Mouse (Mus musculus) kidney, adult 11 months (tissue): ENCODE measurements around the gene Myo18b.

Experiments
- DNase-seq: peaks from one replicate; pipeline ENCODE4 v3.0.0; 2022

The Myo18b gene

DNA sequence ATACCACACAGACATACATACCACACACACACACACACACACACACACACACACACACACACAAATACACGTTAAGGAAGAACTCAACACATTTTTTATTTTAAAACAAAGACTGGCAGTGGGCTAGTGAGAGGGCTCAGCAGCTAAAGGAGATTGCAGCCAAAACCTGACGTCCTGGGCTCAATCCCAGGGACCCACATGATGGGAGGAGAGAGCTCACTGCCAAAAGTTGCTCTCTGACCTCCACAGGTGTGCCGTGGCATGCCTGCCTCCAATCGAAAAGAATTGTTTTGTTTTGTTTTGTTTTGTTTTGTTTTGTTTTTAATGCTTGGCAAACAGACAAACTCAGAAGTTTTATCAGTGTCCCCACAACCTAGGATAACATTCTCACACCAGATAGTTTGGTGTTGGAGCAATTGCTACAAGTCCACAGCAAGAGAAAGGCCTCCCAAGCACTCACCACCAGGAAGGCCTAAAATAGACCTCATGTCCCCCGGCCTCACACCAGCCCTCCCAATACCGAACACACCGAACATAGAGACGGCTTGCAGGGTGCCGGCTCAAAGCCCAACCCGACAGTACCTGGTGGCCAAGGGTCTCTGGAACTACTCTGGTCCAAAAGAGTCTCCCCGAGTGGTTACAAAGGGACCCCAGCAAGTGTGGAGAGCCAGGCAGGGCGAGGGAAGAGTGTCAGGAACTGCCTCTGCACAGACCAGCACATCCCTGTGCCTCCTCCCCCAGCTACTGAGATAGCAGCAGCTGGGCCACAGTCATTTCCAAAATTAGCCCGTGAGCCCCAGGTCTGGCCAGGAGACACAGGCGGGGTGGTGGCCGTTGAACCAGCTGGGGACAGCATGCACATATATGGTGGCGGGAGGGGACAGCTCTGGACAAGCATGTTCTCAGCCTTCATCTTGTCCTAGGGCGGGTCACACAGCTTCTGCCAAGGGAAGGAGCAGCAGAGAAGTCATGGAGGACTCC is at the start of gene Myo18b:
Gene Myo18b, minus strand, starts transcription at position 689 of the 981 bp plus-strand sequence.
- no peak for DNase-seq

DNA sequence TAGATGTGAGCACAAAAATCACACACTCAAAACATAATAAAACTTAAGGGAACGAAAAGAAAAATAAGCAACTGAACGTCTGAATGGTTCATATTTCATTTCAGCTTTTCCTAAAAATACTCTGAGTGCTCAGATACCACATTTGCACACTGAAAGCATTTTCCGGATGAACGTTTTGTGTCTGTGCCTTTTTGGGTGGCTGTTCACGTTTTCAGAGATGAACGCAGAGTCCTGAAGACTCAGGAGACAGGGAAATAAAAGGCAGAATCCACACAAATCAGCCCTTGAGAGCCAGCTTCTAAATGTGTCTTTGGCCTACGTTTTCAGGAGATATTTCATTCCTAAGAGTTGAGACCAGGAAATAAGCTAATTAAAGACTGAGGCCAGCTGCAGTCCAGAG is 49.8 kb upstream of the Myo18b start:
- DNase-seq = no peak

DNA sequence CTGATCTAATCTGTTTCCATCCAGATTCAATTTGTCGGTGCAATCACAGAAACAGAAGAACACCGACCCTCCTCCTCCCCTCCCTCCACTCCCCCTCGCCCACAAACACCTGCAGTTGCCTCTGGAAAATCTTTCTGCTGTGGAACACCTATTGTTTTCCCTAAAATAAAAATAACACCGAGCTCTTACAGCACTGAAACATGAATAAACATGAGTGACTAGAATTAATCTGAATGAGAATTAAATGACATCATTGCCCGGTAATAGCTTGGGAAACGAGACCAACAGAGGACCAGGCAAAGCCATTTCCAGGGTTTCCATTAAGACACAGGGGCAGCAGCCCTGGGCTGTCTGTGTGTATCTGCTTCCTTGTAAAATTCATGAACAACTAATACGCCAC is 46.1 kb upstream of the Myo18b start:
- DNase-seq = no peak

GRCm38 (mm10) chr5:112941001-112941400 is 44.8 kb upstream of the Myo18b start:
- no peak for DNase-seq

DNA sequence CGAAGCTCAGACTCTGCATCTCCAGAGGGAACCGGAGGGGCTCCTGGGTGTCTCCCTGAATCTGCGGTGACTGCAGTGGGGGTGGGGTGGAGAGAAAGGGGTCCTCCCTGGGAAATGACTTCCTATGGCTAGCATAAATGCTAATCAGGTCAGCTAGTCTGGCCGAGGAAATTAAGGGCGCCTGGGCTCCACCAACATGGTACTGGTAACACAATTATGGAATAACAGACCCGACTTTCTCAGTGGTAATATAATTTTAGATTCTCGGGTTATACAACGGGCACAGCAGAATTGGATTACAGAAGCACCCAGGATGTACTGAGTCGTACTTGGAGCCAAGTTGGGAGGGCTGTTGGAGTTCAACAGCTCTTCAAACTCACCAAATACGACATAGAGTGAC is 40.5 kb upstream of the Myo18b start:
- no peak for DNase-seq

GRCm38 (mm10) chr5:112935436-112935835 is 39.3 kb upstream of the Myo18b start:
- DNase-seq = no peak

DNA sequence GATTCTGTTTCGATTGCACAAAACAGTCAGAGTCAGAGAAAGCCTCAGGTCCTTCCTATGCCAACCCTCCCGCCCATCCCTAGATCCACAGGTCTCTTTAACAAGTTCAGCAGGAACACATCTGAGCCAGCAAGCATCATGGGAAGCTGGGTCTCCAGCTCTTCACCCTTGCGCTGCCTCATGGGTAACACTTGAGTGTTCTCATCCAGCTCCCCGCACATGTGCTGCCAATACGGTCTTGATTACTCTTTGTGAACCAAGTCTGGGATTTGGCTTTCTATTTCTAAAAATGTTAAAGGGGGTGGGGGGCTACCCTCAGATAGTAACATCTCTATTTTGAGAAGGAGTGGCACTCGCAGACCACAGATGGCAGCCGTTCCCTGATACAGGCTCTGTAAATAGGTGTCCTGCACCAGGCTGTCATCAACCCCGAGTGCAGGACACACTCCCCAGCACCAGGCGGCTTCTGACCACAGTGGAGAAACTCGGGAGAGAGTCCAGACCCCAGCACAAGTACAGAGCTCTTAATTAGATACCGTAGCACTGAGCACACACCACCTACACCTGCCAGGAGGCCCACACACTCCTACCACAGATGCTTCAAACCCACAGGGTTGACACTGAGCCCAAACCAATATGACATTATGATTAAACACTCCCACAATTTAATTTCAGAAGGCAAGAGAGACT is 36.9 kb upstream of the Myo18b start:
- no peak for DNase-seq

DNA sequence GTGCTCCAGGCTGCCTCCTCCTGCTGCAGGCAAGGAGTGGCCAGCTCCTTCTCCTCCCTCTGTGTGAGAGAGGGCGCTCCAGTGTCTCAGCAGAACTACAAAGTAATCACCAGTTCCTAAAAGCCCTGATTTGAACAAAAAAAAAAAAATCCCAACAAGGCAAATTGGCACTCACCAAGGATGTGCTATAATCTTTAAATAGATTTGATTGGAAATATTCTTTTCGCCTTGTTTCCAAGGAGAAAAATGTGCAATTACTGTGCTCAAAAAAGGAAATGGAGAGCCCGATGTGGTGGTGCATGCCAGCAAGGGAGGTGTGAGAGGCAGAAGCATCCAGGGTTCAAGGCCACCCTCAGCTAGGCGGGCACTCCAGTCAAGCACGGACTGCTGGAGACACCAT is 35.7 kb upstream of the Myo18b start:
- no peak for DNase-seq

- DNase-seq = no peak
These were observed 32.2 kb upstream of the Myo18b start for GRCm38 (mm10) chr5:112928201-112928881.

DNA sequence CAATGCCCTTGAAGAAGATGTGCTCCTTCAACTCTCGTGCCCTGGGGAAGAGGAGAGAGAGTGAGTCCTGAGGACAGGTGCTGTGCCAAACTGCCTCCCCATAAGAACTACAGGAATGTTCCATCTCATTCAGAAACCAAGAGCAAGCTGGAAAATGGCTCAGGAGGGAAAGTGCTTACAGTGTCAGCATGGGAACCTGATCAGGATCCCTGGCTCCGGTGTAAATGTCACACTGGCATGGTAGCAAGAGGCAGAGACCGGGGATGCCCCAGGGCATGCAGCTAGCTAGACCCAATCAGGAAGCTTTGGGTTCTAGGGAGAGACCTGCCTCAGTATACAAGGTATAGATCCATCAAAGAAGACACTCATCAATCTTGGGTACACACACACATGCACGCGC is 29.3 kb upstream of the Myo18b start:
- DNase-seq = no peak

DNA sequence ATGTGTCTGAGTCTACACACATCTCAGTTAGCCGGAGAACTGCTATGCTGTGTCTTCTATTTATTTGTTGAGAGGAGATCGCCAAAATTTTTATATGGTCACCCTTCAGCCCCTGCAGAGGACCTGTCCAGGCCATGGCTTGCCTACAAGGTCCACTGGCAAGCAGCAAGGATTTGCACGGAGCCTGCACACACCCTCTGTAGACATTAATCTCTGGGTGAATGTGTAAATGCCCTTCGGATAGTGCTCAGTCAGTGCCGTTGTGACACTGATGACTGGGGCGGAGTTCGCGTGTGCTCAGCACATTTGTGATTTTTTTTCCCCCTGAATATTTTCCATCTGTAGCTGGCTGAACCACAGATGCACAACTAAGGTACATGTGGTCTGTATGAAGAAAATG is 28.6 kb upstream of the Myo18b start:
- peak; percentile 15 for DNase-seq

GRCm38 (mm10) chr5:112923841-112924240 is 27.7 kb upstream of the Myo18b start:
- no peak for DNase-seq

DNA sequence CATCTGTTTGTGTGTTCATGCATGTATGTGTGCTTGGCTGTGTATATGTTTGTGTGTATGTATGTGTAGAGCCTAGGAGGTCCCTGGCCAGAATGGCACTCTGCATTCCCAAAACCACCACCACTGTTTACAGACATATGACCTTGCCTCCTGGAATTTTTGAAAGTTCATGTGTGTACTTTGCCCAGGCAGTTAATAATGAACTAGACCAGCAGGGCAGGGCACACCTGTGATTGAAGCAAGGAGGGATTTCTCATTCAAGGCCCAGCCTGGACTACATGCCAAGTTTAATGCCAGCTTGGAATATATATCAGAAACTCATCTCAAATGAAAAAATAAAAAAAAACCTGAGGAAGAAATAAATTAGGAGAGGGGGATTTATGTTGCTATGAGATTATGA is 25.8 kb upstream of the Myo18b start:
- DNase-seq = peak; percentile 67

DNA sequence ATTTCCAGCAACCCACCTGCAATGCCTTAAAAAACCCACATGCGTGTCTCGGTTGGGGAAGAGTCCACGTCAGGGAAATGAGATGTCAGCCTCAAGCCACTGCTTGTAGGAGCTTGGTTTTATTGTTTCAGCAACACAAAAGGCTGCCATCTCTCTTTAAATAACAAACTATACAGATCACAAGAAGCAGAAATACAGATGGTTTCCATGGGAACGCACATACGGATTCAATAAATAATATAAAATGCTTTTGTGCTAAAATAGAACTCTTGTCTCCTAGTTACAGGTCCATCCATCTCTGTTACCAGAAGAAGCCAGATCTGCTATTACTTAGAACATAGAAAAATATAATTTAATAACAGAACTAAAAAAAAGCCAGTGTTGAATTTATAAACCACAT is 14.2 kb upstream of the Myo18b start:
- DNase-seq = no peak

DNA sequence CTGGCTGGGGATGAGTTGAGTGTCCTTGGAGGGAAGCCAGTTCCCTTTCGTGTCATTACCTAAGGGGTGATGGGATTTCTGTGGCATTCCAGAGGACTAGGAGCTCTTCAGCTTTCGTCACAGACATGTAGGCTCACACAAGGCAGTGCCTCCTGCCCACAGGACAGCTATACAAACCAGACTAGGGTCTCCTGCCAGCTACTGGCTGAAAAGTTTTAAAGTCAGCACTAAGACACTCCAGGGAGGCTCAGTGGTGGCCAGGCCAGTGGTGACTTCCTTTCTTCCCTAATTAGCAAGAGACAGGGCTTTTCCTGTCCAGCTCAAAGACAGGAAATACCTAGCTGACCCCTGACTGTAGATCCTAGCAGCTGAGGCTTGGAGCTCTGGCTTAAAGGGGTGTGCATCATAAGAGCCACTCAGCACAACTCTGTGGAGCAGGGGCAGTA is 12.0 kb upstream of the Myo18b start:
- peak; percentile 42 for DNase-seq

GRCm38 (mm10) chr5:112907504-112907903 is 11.3 kb upstream of the Myo18b start:
- no peak for DNase-seq

DNA sequence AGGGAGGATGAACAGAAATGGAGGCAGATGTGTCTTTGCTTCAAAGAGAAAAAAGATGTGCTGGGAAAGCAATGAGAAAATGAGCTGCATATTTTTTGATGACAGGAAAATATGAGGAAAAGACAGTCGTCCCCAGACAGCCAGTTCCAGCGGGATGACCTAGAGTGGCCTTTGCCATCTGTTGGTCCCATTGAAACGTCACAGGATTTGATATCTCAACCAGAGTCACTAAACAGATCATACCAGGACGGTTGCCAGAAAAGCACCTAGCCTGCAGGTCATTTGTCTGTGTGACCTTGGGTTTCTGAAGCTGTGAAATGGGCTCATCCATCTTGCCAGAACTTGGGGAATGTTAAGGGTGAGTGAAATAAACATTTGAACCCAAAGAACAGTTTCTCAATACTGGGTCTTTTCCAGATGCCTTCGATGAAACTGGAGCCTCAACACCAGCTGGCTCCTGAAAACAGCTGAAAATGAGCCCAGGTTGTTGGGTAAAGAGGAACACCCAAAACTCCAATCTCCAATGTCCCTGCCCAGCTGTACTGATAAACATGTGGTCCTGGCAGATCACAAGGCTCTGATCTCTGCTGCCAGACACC is 2.6 kb downstream of the Myo18b start:
- no peak for DNase-seq

DNA sequence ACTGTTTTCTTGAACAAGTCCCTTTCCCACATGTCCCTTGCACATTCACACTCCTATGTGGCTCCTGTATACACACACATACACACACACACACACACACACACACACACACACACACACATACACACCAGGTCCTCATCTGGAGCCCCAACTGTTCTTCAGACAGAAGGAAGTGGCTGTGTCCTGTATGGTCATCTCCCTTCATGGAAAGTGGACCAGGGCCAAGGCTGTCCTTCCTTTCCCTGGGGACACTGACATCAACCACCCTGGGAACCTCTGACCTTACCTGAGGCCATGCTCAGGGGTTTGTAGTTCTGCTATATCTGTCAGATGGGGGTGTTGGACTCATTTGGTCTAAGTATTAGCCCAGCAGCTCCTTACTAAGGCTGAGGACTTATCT is 3.8 kb downstream of the Myo18b start:
- no peak for DNase-seq

DNA sequence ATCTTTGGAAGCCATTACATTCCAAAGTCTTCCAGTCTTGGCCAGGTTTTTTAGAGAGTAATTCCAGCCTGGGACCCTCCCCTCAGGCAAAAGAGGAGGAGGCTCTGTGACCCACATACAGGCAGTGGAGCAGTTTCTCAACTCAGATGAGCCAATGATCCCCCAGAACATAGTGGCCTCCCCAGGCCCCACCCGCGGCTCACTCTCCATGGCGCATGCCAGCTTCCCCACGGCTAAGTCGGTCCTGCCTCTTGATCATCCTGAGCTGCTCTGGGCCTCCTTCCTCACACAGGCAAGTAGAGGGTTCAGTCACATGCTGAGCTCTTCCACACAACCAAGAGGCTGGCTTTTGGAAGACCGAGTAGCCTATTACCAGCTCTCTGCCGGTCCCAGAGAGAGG is 7.5 kb downstream of the Myo18b start:
- no peak for DNase-seq

DNA sequence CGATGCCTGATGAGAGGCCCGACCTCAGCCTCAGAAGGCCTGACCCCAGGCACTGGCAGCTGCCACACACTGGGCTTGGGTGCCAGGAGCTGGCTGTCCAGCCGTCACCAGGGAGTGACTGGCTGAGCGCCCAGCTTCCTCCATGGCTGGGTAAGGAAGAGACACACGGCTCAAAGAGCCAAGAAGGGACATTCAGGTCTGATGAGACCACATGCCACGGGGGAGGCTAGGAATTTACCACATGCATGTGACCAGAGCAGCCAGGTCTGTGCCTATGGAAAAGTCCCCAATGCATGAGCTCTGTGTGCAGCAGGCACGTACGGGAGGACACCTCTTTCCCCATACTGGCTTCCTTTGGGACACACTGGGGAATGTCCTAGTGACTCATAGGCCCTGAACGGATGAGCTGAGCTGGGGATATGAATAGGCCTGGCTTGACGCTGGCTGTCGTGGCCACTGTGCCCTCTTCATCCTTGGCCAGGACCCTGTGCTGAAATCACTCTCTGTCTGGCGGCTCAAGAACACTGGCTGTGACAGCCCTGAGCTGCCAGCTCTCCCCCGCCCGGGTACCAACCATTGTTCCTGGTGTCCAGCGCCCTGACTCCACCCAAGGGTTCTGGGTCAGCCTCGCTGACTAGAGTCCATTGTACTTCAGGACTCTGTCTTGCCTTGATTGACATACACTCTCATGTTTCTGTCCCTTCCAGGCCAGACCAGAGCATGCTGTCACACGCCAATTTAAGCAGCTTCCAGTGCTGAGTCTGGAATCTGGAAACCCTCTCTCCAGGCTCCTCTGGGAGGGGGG is 9.3 kb downstream of the Myo18b start:
- peak; percentile 44 for DNase-seq

DNA sequence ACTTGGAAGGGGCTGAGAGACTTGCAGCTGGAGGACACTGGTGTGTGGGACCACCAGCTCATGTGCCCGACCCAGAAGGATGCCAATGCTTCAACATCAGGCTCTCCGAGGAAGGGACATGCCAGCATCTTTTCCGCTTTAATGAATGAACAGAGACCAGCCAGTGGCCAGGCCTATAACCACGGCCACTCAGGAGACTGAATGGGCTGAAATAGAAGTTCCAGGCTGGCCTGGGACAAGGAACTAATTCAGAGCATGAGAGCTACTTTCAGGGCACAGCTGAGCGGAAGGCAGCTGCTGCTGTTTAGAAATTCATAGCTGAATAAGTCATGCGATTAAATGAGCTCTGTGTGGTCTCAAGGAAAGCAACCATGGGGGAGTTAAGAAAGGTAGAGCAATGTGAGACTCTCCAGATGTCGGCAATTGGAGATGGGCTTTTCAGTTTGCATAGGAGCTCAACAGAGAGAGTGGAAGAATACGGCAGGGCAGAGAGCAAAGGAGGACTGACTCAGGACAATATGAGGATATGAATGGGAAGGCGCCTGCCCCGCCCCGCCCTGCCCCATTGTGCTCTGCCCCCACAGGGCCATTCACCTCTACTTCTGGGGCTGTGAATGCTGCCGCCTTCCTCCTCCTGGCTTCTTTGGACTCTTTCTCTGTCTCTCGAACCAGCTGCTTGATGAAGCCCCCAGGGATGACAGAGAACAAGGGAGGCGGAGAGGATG is 18.6 kb downstream of the Myo18b start:
- DNase-seq = no peak
